Mouse (Mus musculus) embryonic stem cell, embryonic (primary cell): ENCODE results near the gene March1.

ENCODE experiments used
- CTCF ChIA-PET, 4 experiments: fragments of 300-600 bp in 2 of 4; fragments of 350-600 bp in 2 of 4; sonication (Branson Sonifier 250); formaldehyde crosslinking; loops; one replicate each; lab custom pipeline; 2022; ENCODE audit warnings: inconsistent platforms in 2 of 4; lab: Charles Lee
- POLR2A ChIA-PET, 4 experiments: fragments of 300-600 bp in 2 of 4; fragments of 350-600 bp in 2 of 4; sonication (Branson Sonifier 250); formaldehyde crosslinking; loops; one replicate each; lab custom pipeline; 2022; ENCODE audit warnings: antibody characterized with exemption in 4 of 4, inconsistent platforms in 1 of 4; lab: Charles Lee

Gene March1

DNA sequence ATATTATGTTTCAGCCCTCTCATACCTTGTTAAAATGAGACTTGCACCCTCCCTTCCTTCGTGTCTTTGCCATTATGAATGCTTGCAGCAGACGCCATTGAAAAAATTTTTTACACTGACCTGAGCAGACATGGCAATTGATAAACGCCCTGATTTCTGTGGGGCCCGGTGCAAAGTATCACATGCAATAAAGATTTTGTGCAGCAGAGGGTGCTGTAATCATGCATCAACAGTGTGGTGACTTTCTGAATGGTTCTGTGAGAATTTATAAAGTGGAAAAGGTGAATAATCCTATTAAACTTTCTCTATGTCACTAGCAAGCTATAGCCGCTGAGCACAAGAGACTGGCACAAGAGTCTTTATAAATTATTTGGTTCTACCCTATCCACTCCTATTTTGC, 833.0 kb downstream of the March1 start:
- ChIA-PET CTCF (interaction anchor here in 3 of 4 experiments (0.6 to 2.3 kb wide), 5 partner anchors 14 to 47 kb away, joined by 3 to 14 read pairs (median 4); no protein-coding TSS in a partner anchor), POLR2A (no interaction called here)

DNA sequence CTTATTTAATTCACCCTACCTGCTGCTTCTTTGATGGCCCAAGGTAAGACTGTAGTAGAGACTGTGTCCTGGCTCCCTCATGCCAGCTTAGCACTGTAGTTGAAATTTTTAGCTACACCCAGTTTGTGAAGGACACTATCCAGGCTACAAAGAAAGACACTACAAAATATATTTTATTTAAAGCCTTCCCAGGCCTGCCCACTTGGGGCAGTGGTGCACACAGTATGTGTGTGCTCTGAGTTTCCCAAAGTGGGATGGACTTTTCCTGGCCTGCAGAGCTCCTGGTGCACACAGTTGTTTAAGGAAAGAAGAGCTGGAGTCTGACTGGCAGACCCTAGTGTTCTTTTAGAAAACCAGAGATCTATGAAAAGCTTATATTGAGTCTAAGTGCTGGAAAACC, 839.4 kb downstream of the March1 start:
- CTCF ChIA-PET: interaction anchor here (0.5 to 1.5 kb wide), 9 partner anchors 14 to 949 kb away, joined by 3 to 9 read pairs (median 3); partner anchors contain the start of gene Tma16 (in 1 of the 4)
- POLR2A ChIA-PET: interaction anchor here in 3 of 4 experiments (0.5 to 1.0 kb wide), 4 partner anchors 10 to 1609 kb away, joined by 3 to 4 read pairs (median 4); no protein-coding TSS in a partner anchor

DNA sequence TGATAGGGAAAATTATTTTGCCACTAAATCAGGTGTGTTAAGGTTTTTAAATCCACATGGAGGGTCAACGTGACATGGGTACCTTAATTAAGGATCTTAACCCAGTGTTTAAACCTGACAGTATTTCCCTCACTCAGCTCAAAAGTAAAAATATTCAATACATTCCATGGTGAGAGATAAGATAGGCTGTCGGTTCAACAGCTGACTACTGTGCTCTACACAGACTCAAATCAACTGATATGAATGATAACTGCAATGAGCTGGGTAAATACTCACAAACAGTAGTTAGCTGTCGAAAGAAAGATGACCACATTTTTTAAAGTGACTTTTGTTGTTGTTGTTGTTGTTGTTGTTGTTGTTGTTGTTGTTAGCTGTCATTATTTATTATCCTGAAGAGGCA, 852.1 kb downstream of the March1 start:
- POLR2A ChIA-PET: interaction anchor here in 2 of 4 experiments (1.4 to 6.4 kb wide), 3 partner anchors 9 to 15 kb away, joined by 5 to 96 read pairs (median 34); partner anchors contain the start of gene Tma16 (in 2 of the 2)
- CTCF ChIA-PET: interaction anchor here in 1 of 4 experiments (0.7 kb wide), 1 partner anchor 593 kb away, joined by 3 read pairs; no protein-coding TSS in a partner anchor

DNA sequence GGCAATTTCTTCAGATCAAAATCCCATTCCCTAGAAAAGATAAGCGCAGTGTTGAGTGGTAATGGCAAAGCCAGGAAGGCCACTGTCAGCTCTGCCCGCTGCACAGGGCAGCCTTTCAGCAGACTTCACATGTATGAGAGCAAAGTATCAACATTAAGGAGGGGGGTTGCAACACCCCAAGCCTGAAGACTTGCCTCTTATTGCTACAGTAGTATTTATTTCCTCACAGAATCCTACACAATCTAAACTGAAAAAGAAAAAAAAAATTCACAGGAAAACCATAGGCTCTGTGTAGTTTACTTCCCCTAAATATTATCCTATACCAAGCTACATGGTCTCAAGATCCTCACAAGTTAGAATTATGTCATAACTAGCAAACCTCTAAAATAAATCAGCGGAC, 859.2 kb downstream of the March1 start:
- CTCF ChIA-PET: interaction anchor here in 1 of 4 experiments (0.6 kb wide), 1 partner anchor 1454 kb away, joined by 3 read pairs; no protein-coding TSS in a partner anchor

DNA sequence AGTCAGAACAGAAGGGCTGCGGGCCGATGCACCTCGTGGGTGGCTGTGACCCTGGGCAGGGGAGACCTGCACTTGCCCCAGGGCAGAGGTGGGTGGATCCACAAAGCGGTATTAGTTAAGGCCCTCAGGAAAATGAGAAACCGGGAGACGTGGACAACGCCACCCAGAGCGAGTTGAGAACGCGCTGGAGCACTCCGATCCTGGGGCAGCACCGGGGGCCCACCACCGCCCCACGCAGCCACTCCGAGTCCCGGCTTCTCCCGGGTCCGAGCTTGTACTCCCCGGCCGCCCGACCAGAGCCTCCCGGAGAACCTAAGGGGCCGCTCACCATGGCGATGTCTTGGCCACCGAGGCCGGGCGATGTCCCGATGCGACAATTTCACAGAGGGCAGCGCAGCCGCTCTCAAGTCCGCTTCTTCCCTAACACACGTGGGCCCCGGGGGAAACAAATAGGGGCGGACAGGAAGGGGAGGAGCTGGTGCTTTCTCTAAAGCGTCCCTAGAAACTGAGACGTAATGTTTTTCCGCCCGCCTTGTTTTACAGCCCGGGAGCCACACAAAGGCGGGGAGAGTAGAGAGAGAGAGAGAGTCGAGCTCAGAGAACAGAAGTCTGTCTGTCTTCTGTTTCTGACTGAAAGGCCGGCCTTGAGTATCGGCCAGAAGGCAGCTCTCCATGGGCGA, 868.5 kb downstream of the March1 start, which contains the start of gene Tma16:
Gene Tma16, minus strand, starts transcription at position 447 of the 680 bp plus-strand sequence.
- CTCF ChIA-PET: interaction anchor here in 2 of 4 experiments (0.7 to 1.5 kb wide), 5 partner anchors 10 to 29 kb away, joined by 3 to 6 read pairs (median 5); no protein-coding TSS in a partner anchor
- POLR2A ChIA-PET: interaction anchor here (0.6 to 7.0 kb wide), 23 partner anchors 8 to 1539 kb away, joined by 3 to 96 read pairs (median 4); partner anchors contain the start of gene Tmem192 (in 1 of the 4)

More for the DNA sequence above, 859.2 kb downstream of the March1 start:
- POLR2A ChIA-PET: interaction anchor here in 2 of 4 experiments (1.0 to 2.6 kb wide), 3 partner anchors 9 to 18 kb away, joined by 3 to 11 read pairs (median 5); partner anchors contain the start of gene Tma16 (in 2 of the 2)

DNA sequence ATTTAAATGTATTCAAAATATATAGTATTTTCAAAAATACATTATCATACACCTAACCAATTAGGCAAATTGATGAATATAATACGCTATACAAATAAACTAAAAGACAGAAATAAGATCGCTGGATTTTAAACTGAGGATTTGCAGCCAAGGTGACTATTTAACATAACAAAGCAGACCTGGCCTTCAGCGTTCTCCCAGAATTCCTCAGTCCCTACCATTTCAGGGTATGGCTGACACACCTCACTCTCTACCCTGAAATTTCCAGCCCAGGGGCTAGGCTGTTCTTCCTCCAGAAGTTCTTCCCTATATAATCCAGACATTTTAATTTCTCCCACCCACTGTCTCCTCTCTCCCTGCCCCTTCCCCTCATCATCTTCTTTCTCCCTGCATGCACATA, 870.9 kb downstream of the March1 start:
- POLR2A ChIA-PET: interaction anchor here in 1 of 4 experiments (0.7 kb wide), 1 partner anchor 811 kb away, joined by 4 read pairs; no protein-coding TSS in a partner anchor
- CTCF ChIA-PET: no interaction called here

DNA sequence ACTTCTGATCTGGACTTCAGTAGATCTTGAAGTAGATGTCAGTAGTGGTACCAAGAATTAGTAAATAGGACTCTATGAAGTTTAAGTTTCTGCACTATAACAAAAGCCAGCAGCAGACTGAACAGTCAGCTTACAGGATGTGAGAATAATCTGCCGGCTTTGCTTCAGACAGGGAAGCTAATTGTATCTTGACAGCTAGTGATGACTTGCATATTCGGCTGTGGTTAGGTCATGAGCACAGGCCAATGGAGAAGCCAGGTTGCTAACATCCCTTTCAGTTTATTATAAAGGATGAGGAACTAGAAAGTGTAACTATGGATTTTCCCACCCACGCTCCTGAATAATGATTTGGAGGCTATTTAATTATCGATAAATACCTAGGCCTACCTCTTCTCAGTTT, 872.9 kb downstream of the March1 start:
- ChIA-PET CTCF (no interaction called here), POLR2A (interaction anchor here in 3 of 4 experiments (0.5 to 1.3 kb wide), 3 partner anchors 8 to 48 kb away, joined by 3 to 4 read pairs (median 3); no protein-coding TSS in a partner anchor)

DNA sequence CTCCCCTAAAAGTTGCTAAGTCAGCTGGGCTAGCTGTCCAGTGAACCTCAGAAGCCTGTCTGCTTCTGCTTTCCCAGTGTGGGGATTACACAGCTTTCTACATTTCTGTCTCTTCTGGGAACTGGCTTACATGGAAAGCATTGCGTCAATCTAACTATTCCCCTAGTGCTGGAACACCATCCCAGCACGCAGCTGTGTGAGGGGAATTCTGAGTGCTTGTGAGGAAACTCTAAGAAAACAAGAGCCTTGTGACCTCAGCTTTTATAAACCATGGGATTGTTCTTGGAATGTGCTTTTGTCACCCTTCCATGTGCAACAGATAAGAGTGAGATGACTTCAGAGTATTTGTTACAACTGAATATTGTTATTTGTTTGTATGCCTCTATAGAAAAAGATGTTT, 876.8 kb downstream of the March1 start:
- ChIA-PET POLR2A (no interaction called here), CTCF (interaction anchor here in 1 of 4 experiments (0.6 kb wide), 1 partner anchor 37 kb away, joined by 3 read pairs; no protein-coding TSS in a partner anchor)

DNA sequence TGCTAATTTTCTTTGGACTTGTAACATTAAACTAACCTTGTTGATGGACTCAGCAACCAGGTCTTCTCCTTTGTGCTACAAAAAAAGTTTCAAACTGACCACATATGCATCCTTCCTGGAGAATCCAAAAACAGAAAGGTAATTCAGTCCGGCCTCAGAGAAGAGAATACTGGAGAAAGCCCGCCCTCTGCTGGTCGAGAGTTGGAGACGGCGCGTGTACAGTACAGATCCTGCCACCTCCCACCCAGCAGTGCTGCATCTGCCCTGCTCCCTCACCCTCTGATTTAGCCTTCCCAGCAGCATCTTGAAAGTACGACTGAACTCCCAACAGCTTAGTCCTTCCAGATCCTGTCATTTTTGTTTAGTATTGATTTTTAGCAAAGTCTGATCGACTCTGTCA, 878.0 kb downstream of the March1 start:
- CTCF ChIA-PET: interaction anchor here in 1 of 4 experiments (1.0 to 1.2 kb wide), 2 partner anchors 9 to 49 kb away, joined by 4 to 5 read pairs; partner anchors contain the start of gene Tma16
- POLR2A ChIA-PET: interaction anchor here in 1 of 4 experiments (0.7 to 0.8 kb wide), 2 partner anchors 9 to 35 kb away, joined by 3 read pairs; partner anchors contain the start of gene Tma16

DNA sequence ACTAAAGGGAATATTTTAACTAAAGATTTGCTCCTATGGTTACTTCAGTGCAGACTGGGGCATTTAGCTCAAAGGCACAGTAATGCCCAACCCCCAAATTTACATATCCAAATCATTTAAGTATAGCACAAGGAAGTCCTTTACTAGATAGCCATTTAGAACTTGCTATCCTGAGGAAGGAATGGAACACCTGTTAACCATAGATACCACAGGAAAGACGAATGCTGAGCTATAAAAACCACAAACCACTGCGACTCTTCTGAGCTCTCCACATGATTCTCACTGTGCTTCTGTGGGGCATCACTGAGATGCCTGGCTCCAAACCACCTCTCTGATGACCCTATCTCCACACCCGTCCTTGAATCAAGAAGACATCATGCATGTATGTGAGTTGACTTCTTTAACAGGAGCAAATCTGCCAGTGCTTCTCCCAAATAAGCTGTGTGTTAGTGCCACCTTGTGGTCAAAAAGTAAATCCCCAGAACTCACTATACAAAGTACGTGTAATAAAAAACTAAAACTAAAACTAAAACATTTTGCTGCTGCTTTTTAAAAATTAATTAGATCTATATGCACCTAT, 879.4 kb downstream of the March1 start:
- POLR2A ChIA-PET: interaction anchor here in 3 of 4 experiments (0.7 to 1.7 kb wide), 6 partner anchors 10 to 42 kb away, joined by 3 to 6 read pairs (median 4); partner anchors contain the start of gene Tma16 (in 3 of the 3)
- CTCF ChIA-PET: interaction anchor here (0.6 to 2.1 kb wide), 27 partner anchors 9 to 1512 kb away, joined by 3 to 14 read pairs (median 4); partner anchors contain the start of genes Tktl2 (in 2 of the 4) and Tma16 (in 2 of the 4)

DNA sequence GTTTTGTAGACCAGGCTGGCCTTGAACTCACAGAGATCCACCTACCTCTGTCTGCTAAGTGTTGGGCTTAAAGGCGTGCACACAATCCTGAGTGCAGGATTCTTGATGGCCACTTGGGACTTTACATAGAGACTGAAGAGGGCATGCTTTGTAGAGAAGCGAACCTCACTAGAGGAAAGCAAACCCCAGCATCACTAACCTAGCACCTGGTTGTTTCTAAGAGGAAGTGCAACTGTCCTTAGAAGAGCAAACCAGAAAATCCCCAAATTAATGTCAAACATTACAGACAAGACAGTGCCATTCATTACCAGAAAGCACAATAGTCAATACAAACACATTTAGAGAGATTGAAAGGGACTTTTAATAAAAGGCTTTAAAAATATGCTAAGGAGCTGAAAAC, 885.7 kb downstream of the March1 start:
- CTCF ChIA-PET: no interaction called here
- POLR2A ChIA-PET: no interaction called here

DNA sequence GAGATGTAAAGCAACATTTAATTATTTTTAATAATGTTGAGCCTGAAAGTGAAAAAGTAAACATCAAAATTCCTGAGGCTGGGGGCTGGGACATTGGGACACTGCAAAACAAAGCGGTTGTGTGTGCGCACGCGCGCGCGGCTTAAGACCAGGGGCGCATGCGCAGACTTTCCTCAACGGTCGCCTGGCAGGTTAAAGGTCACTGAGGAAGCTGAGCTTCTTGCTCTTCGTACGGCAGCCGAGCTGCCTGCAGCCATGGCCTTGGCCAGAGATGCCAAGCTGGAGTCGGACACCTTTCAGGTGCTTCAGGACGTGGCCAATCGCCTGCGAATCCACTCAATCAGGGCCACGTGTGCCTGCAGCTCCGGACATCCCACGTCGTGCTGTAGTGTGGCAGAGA, 893.8 kb downstream of the March1 start, which contains the start of gene Tktl2:
Gene Tktl2, plus strand, starts transcription at position 220 of the 400 bp plus-strand sequence.
- ChIA-PET POLR2A (interaction anchor here in 3 of 4 experiments (0.6 to 1.2 kb wide), 3 partner anchors 24 to 1081 kb away, joined by 3 read pairs; partner anchors contain the start of gene Tma16 (in 1 of the 3)), CTCF (interaction anchor here in 3 of 4 experiments (0.6 to 1.2 kb wide), 3 partner anchors 14 to 1914 kb away, joined by 3 to 5 read pairs (median 3); no protein-coding TSS in a partner anchor)

DNA sequence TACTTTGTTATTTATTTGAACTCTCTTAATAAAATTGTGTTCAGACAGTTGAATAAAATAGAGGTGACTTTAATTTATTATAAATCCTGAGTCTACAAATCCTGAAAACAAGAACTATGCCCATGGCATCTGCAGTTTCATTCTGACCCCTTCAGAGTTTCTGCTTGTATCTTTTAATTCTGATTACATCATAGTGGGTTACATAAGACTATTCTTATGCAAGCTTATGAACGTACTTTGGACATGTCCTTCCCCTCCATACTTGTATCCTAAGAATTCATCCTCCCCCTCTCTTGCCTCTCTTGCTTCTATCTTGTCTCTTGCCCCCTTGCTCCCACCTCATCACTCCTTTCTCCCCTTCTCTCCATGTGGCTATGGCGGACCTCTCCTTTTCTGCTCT, 901.4 kb downstream of the March1 start:
- POLR2A ChIA-PET: interaction anchor here in 1 of 4 experiments (0.9 kb wide), 1 partner anchor 72 kb away, joined by 3 read pairs; no protein-coding TSS in a partner anchor
- CTCF ChIA-PET: no interaction called here

DNA sequence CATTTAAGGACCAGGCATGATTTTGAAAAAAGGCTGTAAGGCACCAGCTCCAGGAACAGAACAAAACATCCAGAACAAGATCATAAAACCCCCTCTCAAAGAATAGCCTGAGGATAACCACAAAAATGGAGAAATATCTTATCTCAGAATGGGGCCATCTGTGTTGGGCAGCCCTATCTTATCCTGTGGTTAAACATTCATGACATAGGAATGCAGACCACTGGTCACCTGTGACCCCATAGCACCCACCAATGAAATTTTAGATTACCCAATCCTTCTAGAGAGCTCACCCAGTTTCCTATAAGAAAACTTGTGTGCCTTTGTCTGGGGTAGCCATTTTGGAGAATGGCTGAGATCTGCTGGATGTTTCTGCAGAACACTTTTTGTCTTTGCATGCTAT, 902.9 kb downstream of the March1 start:
- CTCF ChIA-PET: interaction anchor here in 1 of 4 experiments (0.6 kb wide), 1 partner anchor 208 kb away, joined by 3 read pairs; no protein-coding TSS in a partner anchor
- POLR2A ChIA-PET: no interaction called here
